Mouse (Mus musculus) midbrain, embryonic 10.5 days (tissue): ENCODE data around the gene Pgap2. TPM values are rescaled to one million over a fixed set of nuclear protein-coding genes. Genes with fewer than 3 reads are reported as not detected.
A peak's percentile ranks its signal among the peaks of the same experiment; 100 is the strongest.

Experiments used
- DNase-seq: peaks from one replicate; pipeline ENCODE4 v3.0.0-alpha.2; 2017; ENCODE audit warnings: low spot score
- H3K27ac ChIP-seq: fragments of 300-500 bp; sonication (generic); replicated peaks from 2 replicates; pipeline ENCODE4 v1.5.1; 2016; ENCODE audit warnings: mild to moderate bottlenecking
- H3K27me3 ChIP-seq: fragments of 300-500 bp; sonication (generic); 2 replicates; pipeline ENCODE4 v1.6.1; 2016; ENCODE audit warnings: low read depth, mild to moderate bottlenecking; ENCODE audit not compliant: poor library complexity, severe bottlenecking
- H3K36me3 ChIP-seq: fragments of 300-500 bp; sonication (generic); 2 replicates; pipeline ENCODE4 v1.6.1; 2016; ENCODE audit warnings: mild to moderate bottlenecking, moderate library complexity
- H3K4me1 ChIP-seq: fragments of 300-500 bp; sonication (generic); 2 replicates; pipeline ENCODE4 v1.6.1; 2016
- H3K4me3 ChIP-seq: fragments of 300-500 bp; sonication (generic); 2 replicates; pipeline ENCODE4 v1.5.1; 2016; ENCODE audit warnings: mild to moderate bottlenecking, moderate library complexity
- H3K9me3 ChIP-seq: fragments of 300-500 bp; sonication (generic); replicated peaks from 2 replicates; pipeline ENCODE4 v1.6.1; 2016; ENCODE audit warnings: mild to moderate bottlenecking
- WGBS: fragments of 180-500 bp; shearing (Covaris S2); methylation state at CpG from one replicate; pipeline ENCODE4 v1.1.7; 2016; 5-methylcytosine and 5-hydroxymethylcytosine counted together
- polyA plus RNA-seq: library from polyadenylated mRNA; unstranded; fragments of >200 nt; fragmentation: Nextera tagmentation; extraction: Ambion mirVana; gene quantifications from 2 replicates; pipeline ENCODE4 v1.2.1, GENCODE M21; 2016

The Pgap2 gene
- polyA plus RNA-seq, 1 experiment from 2014 or later = 48.7 TPM

GRCm38 (mm10) chr7:102222830-102223556 lies 13.0 kb downstream of the Pgap2 start:
- no peaks in the 10 kb centered on the region for H3K27me3 ChIP-seq
- H3K4me3 ChIP-seq = peak overlapping the region; percentile 75
- 2% methylated on average over 31 of the region's 31 CpGs for WGBS
- H3K27ac ChIP-seq = peak overlapping the region; percentile 82
- H3K9me3 ChIP-seq = no peaks in the 10 kb centered on the region
- DNase-seq = peak; percentile 64
- H3K36me3 ChIP-seq = peaks cover 10% of the 10 kb centered on the region
- H3K4me1 ChIP-seq = peaks cover 13% of the 10 kb centered on the region

- Histone ChIP-seq H3K36me3 (peaks cover 20% of the 10 kb centered on the region), H3K4me1 (peaks cover 13% of the 10 kb centered on the region), H3K4me3 (no peak overlapping the region), H3K27me3 (no peaks in the 10 kb centered on the region), H3K9me3 (peaks cover 3% of the 10 kb centered on the region; the same call in 1 of the 2 replicates), H3K27ac (no peak overlapping the region)
- DNase-seq = no peak
- WGBS = 92% methylated on average over 5 of the region's 5 CpGs
Measured at GRCm38 (mm10) chr7:102223883-102224738, 14.1 kb downstream of the Pgap2 start.

- Histone ChIP-seq H3K36me3 (peaks cover 32% of the 10 kb centered on the region), H3K9me3 (peaks cover 7% of the 10 kb centered on the region; the same call in 1 of the 2 replicates), H3K4me1 (peaks cover 13% of the 10 kb centered on the region), H3K27me3 (no peaks in the 10 kb centered on the region), H3K27ac (no peak overlapping the region), H3K4me3 (no peak overlapping the region)
- WGBS = 92% methylated on average over 6 of the region's 6 CpGs
- no peak for DNase-seq
Measured at GRCm38 (mm10) chr7:102226051-102226450, 16.0 kb downstream of the Pgap2 start.

GRCm38 (mm10) chr7:102228049-102228670 lies 18.2 kb downstream of the Pgap2 start:
- Histone ChIP-seq H3K27me3 (no peaks in the 10 kb centered on the region), H3K27ac (no peak overlapping the region), H3K4me1 (peaks cover 7% of the 10 kb centered on the region), H3K36me3 (peaks cover 41% of the 10 kb centered on the region), H3K9me3 (peaks cover 7% of the 10 kb centered on the region; the same call in 1 of the 2 replicates), H3K4me3 (no peak overlapping the region)
- DNase-seq = no peak
- 89% methylated on average over 4 of the region's 4 CpGs for WGBS

GRCm38 (mm10) chr7:102229814-102230213 lies 19.8 kb downstream of the Pgap2 start:
- Histone ChIP-seq H3K36me3 (peaks cover 41% of the 10 kb centered on the region), H3K27ac (no peak overlapping the region), H3K4me1 (peaks cover 5% of the 10 kb centered on the region), H3K27me3 (no peaks in the 10 kb centered on the region), H3K4me3 (no peak overlapping the region), H3K9me3 (peaks cover 7% of the 10 kb centered on the region; the same call in 1 of the 2 replicates)
- no peak for DNase-seq
- 91% methylated on average over 6 of the region's 6 CpGs for whole genome bisulfite sequencing

GRCm38 (mm10) chr7:102233059-102233458 lies 23.1 kb downstream of the Pgap2 start:
- H3K27ac ChIP-seq = no peak overlapping the region
- H3K27me3 ChIP-seq = no peaks in the 10 kb centered on the region
- WGBS = 90% methylated on average over 4 of the region's 4 CpGs
- no peak overlapping the region for H3K4me3 ChIP-seq
- peaks cover 5% of the 10 kb centered on the region for H3K4me1 ChIP-seq
- H3K9me3 ChIP-seq = peaks cover 7% of the 10 kb centered on the region; the same call in 1 of the 2 replicates
- no peak for DNase-seq
- H3K36me3 ChIP-seq = peaks cover 62% of the 10 kb centered on the region

GRCm38 (mm10) chr7:102238686-102239286 lies 28.8 kb downstream of the Pgap2 start:
- 90% methylated on average over 8 of the region's 8 CpGs for WGBS
- Histone ChIP-seq H3K4me1 (no peaks in the 10 kb centered on the region), H3K9me3 (no peaks in the 10 kb centered on the region), H3K4me3 (no peak overlapping the region), H3K36me3 (peaks cover 75% of the 10 kb centered on the region), H3K27me3 (no peaks in the 10 kb centered on the region), H3K27ac (no peak overlapping the region)
- no peak for DNase-seq

GRCm38 (mm10) chr7:102239591-102239990 lies 29.6 kb downstream of the Pgap2 start:
- H3K27ac ChIP-seq = no peak overlapping the region
- DNase-seq = no peak
- no peaks in the 10 kb centered on the region for H3K27me3 ChIP-seq
- no peak overlapping the region for H3K4me3 ChIP-seq
- H3K9me3 ChIP-seq = no peaks in the 10 kb centered on the region
- 92% methylated on average over 16 of the region's 16 CpGs for WGBS
- peaks cover 83% of the 10 kb centered on the region for H3K36me3 ChIP-seq
- H3K4me1 ChIP-seq = 0 out of 2 replicates have a peak, but pooled peaks cover 2% of the 10 kb centered on the region

GRCm38 (mm10) chr7:102242371-102242770 lies 32.4 kb downstream of the Pgap2 start:
- WGBS = 89% methylated on average over 5 of the region's 5 CpGs
- Histone ChIP-seq H3K27ac (no peak overlapping the region), H3K36me3 (peaks cover 57% of the 10 kb centered on the region), H3K9me3 (no peaks in the 10 kb centered on the region), H3K27me3 (no peaks in the 10 kb centered on the region), H3K4me3 (no peak overlapping the region), H3K4me1 (peaks cover 30% of the 10 kb centered on the region)
- DNase-seq = no peak

- no peak for DNase-seq
- peaks cover 36% of the 10 kb centered on the region for H3K4me1 ChIP-seq
- H3K9me3 ChIP-seq = no peaks in the 10 kb centered on the region
- no peak overlapping the region for H3K4me3 ChIP-seq
- no peaks in the 10 kb centered on the region for H3K27me3 ChIP-seq
- 89% methylated on average over 3 of the region's 3 CpGs for WGBS
- peaks cover 52% of the 10 kb centered on the region for H3K36me3 ChIP-seq
- H3K27ac ChIP-seq = no peak overlapping the region
Measured at GRCm38 (mm10) chr7:102242917-102243316, 32.9 kb downstream of the Pgap2 start.

GRCm38 (mm10) chr7:102243870-102244269 lies 33.9 kb downstream of the Pgap2 start:
- no peaks in the 10 kb centered on the region for H3K9me3 ChIP-seq

GRCm38 (mm10) chr7:102244782-102245535 lies 35.0 kb downstream of the Pgap2 start:
- H3K27me3 ChIP-seq = no peaks in the 10 kb centered on the region
- H3K9me3 ChIP-seq = no peaks in the 10 kb centered on the region
- H3K4me1 ChIP-seq = peaks cover 53% of the 10 kb centered on the region
- no peak for DNase-seq
- no peak overlapping the region for H3K4me3 ChIP-seq
- WGBS = 85% methylated on average over 3 of the region's 3 CpGs
- no peak overlapping the region for H3K27ac ChIP-seq
- peaks cover 32% of the 10 kb centered on the region for H3K36me3 ChIP-seq

More at GRCm38 (mm10) chr7:102243870-102244269, 33.9 kb downstream of the Pgap2 start:
- Histone ChIP-seq H3K4me1 (peaks cover 45% of the 10 kb centered on the region), H3K27me3 (no peaks in the 10 kb centered on the region), H3K27ac (no peak overlapping the region), H3K4me3 (no peak overlapping the region), H3K36me3 (peaks cover 42% of the 10 kb centered on the region)
- 91% methylated on average over 2 of the region's 2 CpGs for WGBS
- no peak for DNase-seq
